Mouse (Mus musculus) frontal cortex, postnatal 10 days (tissue): ENCODE results near the gene Olfr412.

Experiments used
- DNase-seq, 2 experiments: peaks; one replicate each; pipeline ENCODE4 v3.0.0; 2022; ENCODE audit warnings: low spot score in 2 of 2, mixed read lengths in 1 of 2

Olfr412 gene

GRCm38 (mm10) chr11:74361769-74362168 is at the start of gene Olfr412:
Gene Olfr412, plus strand, starts transcription at chr11:74362069.
- no peak for DNase-seq

- DNase-seq = no peak
Observed at GRCm38 (mm10) chr11:74326044-74326443, 35.8 kb upstream of the Olfr412 start.

DNA sequence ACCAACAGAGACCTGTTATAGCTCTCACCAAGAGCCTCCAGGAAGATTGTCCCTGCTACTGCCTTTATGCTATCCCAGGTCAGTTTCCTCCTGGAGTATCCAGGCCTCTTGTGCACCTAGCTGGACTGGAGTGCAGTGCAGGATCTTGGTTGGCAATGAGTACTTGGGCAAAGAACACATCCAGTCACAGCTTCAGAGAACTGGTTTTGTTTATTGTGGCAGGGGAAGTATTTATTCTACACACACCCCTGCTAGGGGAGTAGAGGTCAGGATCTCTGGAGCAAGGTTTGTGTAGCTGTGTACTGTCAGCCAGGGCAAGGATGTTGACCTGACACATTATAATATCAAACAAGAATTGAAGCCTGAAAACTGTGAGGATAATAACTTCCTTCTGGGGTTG is 33.1 kb upstream of the Olfr412 start:
- no peak for DNase-seq

- DNase-seq = no peak
Observed at GRCm38 (mm10) chr11:74337931-74338330, 23.9 kb upstream of the Olfr412 start, which contains the start of gene Olfr410. Gene Olfr410, minus strand, starts transcription at chr11:74338031.

GRCm38 (mm10) chr11:74352550-74352949 is 9.3 kb upstream of the Olfr412 start, which contains the start of gene Olfr411:
Gene Olfr411, minus strand, starts transcription at chr11:74352650.
- DNase-seq = no peak

DNA sequence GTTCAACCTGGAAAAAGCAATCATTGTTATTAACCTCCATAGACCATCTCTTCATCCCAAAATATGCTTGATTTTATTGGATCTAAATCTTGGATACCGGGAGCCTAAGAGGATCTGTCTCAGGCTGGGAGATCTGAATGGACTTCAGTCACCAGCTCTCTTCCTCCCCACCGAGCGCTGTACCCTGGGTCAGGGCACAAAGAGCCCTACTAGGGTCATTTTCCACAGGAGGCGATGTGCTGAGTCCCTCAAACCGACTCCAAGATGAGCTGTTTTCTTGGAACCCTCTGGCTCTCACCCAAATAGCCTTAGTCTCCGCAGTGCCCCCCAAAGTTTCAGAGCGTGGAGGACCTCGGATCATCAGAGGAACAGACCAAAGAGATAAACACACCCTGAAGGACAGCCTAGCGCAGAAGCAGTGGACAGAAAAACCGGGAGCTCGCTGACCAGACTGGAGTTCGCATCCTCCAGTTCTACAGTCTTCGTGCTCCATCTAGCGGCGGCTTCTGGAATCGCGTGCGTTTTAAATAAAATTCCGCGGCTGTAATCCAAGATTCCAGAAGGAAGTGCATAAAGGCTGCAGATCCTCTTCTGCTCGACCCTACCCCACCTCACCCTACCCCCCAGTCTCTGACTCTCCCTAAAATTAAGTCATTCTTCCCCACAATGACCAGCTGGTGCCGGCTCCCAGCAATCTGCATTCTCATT is 9.7 kb downstream of the Olfr412 start:
- peak in 1 of 2 experiments; percentile 81 for DNase-seq

DNA sequence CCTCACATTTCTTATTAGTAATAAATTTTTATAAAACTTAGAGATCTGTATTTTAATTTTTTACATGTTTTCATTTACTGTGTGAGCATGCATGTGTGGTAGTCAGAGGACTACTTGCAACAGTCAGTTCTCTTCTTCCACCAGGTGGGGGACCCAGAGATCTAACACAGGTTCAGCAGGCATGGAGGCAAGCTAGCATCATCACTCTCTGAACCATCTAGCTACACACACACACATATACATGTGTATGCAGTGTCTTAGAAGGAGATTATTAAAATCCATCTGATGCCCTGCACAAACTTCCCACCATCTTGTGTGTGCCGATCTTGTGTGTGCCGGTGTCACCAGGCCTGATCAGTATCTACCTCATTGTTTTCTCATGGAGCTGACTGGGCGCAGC is 15.0 kb downstream of the Olfr412 start:
- DNase-seq = peak; percentile 64 to 69

DNA sequence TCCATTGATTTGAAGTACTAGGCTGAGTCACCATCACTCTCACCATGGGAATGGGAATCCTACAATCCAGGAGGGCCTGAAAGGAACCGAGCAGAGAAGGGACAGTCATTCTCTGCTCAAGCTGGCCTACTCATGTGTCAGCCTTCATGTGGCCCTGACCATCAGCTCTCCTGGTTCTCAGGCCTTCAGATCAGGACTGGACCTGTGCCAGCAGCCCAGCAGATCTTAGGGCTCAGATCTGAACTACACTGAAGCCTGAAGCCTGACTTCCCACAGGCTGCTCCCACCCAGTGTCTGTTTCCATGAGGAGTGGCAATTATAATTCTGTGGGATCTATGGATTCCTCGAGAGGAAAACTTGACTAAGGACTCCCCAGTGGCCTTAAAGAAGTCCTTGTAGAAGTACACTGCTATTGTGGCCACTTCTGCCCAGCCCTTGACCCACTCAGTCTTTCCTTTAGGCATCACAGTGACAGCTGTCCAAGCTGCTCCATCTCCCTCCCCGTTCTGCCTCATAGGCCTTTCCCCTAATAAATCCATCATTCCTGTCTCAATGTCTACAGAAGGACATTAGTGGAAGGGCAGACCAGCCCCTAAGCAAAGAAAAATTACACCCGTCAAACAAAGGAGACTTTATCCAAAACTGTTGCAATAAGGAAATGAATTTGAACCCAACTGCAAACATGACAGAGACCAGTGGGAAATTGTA is 17.5 kb downstream of the Olfr412 start:
- DNase-seq = no peak

- DNase-seq = no peak
Observed at GRCm38 (mm10) chr11:74385674-74386073, 23.8 kb downstream of the Olfr412 start.

DNA sequence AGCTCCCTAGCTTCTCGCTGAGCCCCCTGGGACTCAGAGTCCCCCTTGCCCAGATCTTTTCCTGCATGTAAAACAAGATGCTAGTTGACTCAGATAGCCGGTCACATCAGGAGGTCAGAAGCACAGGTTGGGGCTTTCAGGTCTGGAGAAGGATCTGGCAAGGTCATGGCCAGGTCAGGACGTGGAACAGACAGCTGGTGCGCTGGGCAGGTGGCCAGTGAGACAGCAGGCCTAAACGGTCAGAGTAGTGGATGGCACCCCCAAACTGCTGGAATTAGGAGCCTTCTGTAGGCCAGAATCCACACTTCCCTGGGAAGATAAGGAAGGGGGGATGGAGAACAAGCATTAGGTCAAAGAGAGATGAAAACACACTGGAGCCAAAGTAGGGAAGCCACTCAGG is 25.3 kb downstream of the Olfr412 start:
- DNase-seq = no peak

DNA sequence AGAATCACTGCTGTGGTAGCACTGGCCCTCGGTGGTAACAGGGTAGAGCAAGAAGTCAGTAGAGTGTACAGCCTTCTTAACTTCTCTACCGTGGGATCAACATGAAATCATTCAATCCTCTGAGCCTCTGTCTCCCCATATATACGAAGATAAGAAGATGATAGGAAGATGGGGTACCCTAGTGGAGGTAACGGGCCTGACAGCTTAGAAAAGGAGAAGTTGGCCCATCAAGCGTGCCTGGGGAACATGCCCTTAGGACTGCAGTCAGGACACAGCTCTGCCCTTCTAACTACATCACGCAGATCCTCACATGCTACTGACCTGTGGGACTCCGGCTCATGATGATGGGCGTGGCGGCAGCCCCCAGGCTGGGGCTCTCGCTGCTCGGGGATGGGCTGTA is 30.0 kb downstream of the Olfr412 start:
- no peak for DNase-seq

DNA sequence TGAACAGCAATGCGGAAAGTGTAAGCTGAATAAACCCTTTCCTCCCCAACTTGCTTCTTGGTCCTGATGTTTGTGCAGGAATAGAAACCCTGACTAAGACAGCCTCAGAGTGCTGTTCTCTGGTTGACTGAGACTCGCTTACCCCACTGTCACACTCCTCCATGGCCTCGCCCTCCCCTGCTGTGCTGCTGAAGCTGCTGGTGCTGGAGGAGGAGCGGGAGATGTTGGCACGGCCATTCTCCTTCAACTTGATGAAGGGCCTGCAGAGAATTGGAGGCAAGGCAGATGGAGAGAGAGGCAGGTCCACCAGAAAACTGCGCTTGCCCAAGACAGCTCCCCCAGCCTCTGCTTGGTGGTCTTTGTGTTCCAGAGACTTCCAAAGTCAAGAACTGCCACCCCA is 31.0 kb downstream of the Olfr412 start:
- DNase-seq = no peak

DNA sequence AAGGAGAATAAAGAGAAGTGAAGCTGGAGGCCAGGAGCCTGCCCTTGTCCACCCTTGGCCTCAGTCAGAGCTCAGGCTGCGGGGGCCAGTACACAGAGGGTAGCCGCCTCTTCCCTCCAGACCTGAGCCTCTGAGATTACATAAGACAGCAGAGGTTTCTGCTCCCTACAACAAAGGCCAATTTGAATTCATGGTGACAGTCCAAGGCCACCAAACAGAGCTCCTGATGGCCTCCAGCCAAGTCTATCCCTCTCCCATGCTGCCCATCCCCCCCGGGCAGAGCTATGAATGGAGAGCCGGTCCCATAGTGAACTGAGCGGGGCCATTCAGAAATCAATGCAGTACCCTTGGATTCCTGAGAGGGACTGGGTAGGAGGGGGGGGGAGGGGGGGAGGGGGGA is 31.6 kb downstream of the Olfr412 start:
- DNase-seq = no peak

DNA sequence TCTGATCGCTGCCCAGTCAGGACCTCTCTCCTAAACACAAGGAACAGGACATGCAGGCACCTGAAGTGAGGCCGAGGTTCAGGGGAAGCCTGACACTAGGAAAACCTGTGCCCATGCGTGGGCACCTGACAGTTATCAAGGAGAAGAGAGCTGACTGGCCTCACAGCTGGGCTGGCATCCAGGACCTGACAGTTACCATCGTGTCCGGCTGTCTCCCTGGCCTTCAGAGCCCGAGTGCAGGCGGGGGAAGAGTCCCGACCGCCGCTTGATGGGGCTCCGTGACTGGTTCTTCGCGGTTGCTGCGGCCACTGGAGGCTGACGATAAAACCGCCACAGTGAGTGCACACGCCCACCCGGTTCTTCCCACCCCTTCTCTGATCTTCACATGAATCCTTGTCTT is 33.7 kb downstream of the Olfr412 start:
- DNase-seq = no peak

GRCm38 (mm10) chr11:74402126-74402525 is 40.3 kb downstream of the Olfr412 start:
- DNase-seq = no peak

- DNase-seq = no peak
Observed at GRCm38 (mm10) chr11:74404216-74404615, 42.3 kb downstream of the Olfr412 start.

GRCm38 (mm10) chr11:74405201-74405600 is 43.3 kb downstream of the Olfr412 start:
- no peak for DNase-seq

DNA sequence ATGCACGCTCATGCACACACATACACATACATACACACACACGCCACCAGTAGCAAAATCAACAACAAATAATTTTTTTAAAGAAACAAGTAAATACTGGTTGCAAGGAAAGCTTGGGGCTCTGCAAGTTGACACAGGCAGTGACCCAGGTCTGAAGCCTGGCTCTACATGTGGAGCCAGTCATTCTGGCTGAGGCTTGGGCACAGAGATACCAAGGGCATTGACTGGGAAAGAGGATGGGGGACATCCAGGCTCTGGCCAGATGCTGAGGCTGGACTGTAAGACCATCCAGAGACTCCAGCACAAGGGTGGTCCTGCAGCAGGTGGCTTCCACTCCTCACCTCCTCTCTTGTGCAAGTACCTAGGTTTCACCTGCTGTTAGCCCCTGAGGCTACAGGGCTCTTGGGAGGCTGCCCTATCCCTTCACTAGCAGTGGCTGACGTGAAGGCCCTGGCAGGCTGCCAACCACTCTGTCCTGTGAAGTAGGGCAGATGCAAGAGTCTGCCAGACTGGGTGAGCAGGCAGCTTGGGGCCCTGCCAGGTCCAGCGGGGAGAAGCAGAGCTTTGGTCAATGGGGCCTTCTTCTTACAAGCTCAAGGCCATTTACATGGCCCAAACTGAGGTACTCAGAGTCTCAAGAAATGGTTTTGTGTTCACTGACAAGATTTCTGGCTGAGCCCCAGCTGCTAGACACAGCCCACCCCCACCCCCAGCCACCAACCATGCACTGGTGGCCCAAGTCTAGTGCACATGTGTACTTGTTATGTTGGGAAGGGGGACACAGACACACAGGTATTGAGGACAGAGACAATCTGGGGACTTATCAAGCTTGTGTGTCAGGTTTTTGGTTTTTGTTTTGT is 46.9 kb downstream of the Olfr412 start:
- peak; percentile 89 for DNase-seq

GRCm38 (mm10) chr11:74409447-74409754 is 47.5 kb downstream of the Olfr412 start:
- no peak for DNase-seq

GRCm38 (mm10) chr11:74409757-74410174 is 47.9 kb downstream of the Olfr412 start:
- peak; percentile 50 to 55 for DNase-seq

DNA sequence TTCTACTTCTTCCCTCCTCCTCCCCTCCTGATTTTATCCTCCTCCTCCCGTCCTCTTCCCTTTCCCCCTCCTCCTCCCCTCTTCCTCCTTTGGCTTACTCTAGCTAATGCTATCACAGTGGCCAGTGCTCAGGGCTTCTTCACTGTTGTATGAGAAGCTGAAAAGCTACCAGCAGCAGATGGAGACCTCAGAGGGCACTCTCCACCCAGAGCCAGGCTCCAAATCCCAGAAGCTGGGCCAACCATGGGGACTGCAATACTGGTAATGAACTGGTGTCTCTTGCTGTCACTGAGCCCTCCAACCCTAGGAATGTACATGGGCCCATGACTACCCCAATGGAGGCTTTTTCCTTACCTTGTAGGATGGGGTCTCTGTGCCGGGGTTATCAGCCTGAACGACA is 50.1 kb downstream of the Olfr412 start:
- no peak for DNase-seq

DNA sequence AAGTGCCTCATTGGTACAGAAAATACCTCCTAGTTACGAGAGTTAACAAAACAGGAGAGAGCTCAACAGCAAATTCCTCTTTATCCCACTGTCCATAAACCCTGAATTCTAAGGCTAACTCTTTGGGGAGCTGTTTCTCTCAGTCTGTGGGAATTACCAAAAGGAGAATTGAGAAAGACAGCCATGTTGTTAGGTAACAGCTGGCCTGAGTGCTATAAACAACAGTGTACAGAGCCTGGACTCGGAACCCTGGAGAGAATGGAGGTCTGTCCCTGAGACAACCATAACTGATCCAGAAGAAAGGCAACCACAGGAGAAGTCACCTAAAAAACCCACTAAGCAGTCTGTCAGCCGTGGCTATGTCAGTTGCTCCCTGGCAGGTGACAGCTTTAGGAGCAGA is 50.6 kb downstream of the Olfr412 start:
- DNase-seq = no peak
